Mouse (Mus musculus): ENCODE data around the gene Vps33a.
"Not testable (repeated sequence)": the region's sequence is repeated elsewhere in the genome, so short reads cannot be mapped to it uniquely, and the experiment has no call there.

Vps33a gene

GRCm38 (mm10) chr5:123524393-123524750 lies 48.5 kb downstream of the Vps33a start:
- peak; percentile 69 for DNase-seq (ENCODE audit: low read depth)

- DNase-seq (ENCODE audit: low read depth), result peak; percentile 95
Observed at GRCm38 (mm10) chr5:123523692-123524392, 49.0 kb downstream of the Vps33a start, which contains the start of gene Diablo. Diablo (minus strand) TSS chr5:123524176.

- no peak for DNase-seq (ENCODE audit: low read depth)
Observed at GRCm38 (mm10) chr5:123522166-123522565, 50.7 kb downstream of the Vps33a start.

- DNase-seq (ENCODE audit: low read depth), result no peak
Observed at GRCm38 (mm10) chr5:123521621-123522020, 51.2 kb downstream of the Vps33a start.

- DNase-seq (ENCODE audit: low read depth), result no peak
Observed at GRCm38 (mm10) chr5:123520666-123521065, 52.2 kb downstream of the Vps33a start.

DNA sequence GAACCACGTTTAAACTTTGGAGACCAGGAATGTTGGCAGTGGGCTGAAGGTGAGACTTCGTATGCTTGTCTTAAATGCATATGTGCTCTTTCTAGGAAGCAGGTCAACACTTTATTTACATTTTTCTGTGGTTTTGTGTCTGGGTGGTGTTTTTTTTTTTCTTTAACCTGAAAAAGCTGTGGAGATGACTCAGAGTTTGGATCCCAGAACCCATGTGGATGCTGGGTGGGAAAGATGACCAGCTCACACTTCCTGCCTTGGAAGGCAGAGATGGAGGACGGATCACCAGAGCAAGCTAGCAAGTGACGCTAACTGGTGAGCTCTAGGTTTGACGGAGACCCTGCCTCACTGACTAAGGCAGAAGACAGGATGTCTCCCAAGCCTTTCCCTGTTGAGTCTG lies 58.0 kb downstream of the Vps33a start:
- DNase-seq (ENCODE audit: low read depth), result no peak

GRCm38 (mm10) chr5:123512102-123512501 lies 60.7 kb downstream of the Vps33a start:
- DNase-seq (ENCODE audit: low read depth), result no peak

GRCm38 (mm10) chr5:123511426-123511825 lies 61.4 kb downstream of the Vps33a start:
- not testable (repeated sequence) for DNase-seq (ENCODE audit: low read depth)

DNA sequence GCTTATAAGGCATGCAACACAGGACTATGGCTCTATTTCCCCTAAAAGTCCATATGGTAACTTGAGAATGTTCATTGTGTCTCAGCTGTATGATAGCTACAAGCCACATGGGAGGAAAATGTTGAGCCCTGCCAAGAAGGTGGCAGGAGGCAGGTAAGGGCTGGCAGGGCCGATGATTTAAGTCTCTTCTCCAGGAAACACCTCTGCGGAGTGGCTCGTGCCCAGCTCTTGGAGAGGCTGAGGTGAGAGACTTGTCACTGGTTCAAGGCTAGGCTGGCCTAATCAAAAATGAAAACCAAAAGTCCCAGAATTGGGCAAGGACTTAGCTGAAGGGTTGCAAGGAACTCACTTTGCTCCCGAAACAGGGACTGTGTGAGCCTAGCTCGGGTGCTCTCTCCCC lies 62.7 kb downstream of the Vps33a start, which contains the start of gene B3gnt4:
TSS of gene B3gnt4 (plus strand) at position 301 of the 400 bp plus-strand sequence.
- no peak for DNase-seq (ENCODE audit: low read depth)

DNA sequence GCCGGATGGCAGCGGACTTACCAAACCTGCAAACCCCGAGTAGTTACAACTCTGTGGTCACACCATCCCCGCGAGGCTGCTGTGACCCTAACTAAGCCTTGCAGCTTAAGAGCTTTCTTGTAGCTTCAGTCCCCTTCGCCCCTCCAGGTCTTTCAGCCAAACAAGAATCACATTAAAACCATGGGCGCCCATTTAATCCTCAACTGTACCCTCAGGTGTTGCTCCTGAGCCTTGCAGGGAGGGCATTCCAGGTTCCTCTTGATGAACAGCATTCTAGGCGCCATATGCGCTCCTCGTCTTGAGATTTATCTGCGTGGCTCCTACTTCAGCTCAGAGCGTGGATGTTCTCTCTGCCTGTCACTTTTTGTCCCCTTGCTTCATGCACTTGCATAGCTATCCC lies 63.9 kb downstream of the Vps33a start:
- DNase-seq (ENCODE audit: low read depth), result no peak

DNA sequence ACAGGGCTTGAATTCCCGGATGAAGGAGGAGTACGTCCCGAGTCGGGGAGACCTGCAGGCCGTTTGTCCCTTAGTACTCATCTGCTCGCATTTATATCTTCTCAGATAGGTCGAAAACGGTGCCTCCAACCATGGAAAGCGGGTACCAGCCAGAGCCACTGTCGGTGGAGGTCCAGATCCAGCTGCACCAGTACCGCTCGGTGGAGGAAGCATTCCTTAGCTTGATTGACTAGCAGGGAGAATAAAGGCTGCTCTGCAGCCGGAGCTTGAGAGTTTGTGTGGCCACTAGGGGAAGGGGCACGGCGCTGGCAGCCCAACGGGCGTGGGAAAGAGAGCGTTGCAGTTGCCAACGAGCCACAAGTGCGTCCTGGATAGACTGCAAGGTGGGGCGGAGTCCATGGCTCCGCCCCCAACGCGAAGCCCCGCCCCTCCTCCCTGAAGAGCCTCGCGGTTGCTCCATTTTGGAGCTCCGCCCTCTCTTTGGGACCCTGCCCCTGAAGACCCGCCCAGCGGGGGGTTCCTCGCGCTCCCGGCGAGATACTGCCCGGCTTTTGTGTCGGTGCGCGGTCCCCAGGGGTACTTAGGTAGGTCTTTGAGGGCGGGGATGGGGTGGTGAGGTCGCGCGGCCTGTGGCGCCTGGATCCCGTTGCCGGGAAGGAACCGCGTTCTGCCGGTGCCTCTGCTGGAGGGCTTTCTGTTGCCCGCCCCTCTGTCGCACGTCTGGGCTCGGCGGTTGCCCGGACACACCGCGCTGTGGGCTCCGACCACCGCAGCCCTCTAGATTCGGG lies 64.7 kb downstream of the Vps33a start:
- DNase-seq (ENCODE audit: low read depth), result peak; percentile 81

DNA sequence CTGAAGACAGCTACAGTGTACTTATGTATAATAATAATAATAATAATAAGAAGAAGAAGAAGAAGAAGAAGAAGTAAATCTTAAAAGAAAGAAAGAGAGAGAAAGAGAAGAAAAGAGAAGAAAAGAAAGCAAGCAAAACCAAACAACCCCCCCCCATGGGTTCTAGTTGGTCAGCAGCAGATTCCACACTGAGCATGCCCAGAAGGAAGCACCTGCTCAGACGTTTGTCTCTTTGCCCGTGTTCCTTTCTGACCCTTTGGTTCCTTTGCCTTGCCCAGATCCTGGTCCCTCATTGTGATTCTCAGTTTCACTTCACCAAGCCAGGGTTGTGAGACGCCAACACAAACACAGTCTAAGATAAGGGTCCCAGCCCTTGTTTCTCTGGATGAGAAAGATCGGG lies 70.9 kb downstream of the Vps33a start:
- DNase-seq (ENCODE audit: low read depth), result no peak

GRCm38 (mm10) chr5:123499717-123500116 lies 73.1 kb downstream of the Vps33a start:
- no peak for DNase-seq (ENCODE audit: low read depth)

- DNase-seq (ENCODE audit: low read depth), result no peak
Observed at GRCm38 (mm10) chr5:123489935-123490334, 82.9 kb downstream of the Vps33a start.

- DNase-seq (ENCODE audit: low read depth), result no peak
Observed at GRCm38 (mm10) chr5:123489112-123489785, 83.6 kb downstream of the Vps33a start, which contains the start of the genes Lrrc43 and Il31. Lrrc43 (plus strand) TSS chr5:123489305. Il31 (minus strand) TSS chr5:123489489.

DNA sequence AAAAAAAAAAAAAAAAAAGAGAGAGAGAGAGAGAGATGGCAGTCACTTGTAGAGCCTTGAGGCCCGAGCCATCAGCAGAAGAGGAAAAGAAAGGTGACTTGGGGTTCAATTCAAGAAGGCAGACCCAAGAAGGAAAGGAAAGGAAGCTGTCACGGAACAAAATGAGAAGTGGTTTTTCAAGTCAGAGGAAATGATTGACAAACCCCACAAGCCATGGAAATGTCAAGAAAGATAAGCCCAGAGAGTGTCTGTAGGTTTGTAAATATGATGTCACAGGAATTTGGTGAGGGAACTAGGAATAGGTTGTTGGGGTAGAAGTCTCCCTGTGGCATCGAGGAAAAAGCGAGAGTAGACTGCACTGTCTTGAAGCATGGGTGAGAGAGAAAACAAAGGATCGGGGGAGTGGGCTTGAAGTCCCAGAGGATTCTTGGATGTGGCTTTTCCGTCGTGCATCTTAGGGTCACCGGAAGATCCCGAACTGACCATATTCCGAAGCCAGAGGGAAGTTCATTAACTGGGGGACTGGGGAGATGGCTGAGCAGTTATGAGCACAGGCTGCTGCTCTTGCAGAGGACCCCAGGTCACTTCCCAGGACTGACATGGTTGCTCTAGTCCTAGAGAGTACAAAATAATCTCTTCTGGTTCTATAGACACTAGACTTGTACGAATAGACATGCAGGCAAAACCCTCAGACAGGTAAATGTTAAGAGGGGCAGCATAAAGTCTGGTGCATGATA lies 85.0 kb downstream of the Vps33a start:
- no peak for DNase-seq (ENCODE audit: low read depth)

All from c-Kit-positive CD71-negative TER-119-negative erythroid progenitor cells, embryonic 14.5 days (primary cell).